Mouse (Mus musculus): ENCODE data around the gene Itpripl2. TPM values are rescaled to one million over a fixed set of nuclear protein-coding genes. Genes with fewer than 3 reads are reported as not detected.

The Itpripl2 gene
- polyA plus RNA-seq (2017; shearing (Covaris generic)): under 1 TPM; 0.63 to 0.77 TPM

DNA sequence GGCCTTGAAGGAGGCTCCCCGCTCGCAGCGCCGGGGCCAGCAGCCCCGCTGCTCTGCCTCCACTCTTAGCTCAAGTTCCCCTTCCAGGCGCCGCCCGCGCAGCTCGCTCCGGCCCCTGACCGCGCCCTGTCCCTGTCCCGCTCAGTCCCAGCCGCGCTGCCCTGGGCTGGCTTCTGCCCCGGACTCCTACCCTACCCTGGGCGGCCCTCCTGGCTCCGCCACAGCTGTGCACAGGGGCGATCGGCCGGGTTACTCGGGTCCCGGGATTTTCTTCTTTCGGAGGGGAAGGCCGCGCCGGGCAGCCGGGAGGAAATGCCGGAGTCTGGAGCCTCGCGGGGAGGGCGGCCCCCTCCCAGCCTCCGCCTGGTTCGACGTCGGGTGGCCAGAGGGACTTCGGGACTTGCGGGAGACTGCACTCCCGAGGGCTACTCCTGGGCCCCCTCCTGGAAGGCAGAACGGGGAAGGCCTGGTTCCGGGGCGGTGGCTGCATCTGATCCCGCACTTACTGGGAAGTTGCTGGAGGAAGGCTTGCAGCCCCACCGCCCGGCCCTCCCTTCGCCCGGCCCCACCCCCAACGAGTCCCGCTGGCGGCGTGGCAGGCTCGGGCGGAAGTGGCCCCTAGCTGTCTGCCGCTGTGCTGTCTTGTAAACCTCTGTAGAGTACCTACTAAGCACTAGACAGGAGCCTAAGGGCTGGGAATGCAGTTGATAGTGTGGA lies at the start of gene Itpripl2:
Gene Itpripl2 (minus strand): TSS at position 545 of the 717 bp plus-strand sequence.
- ATAC-seq: peak; percentile 89

DNA sequence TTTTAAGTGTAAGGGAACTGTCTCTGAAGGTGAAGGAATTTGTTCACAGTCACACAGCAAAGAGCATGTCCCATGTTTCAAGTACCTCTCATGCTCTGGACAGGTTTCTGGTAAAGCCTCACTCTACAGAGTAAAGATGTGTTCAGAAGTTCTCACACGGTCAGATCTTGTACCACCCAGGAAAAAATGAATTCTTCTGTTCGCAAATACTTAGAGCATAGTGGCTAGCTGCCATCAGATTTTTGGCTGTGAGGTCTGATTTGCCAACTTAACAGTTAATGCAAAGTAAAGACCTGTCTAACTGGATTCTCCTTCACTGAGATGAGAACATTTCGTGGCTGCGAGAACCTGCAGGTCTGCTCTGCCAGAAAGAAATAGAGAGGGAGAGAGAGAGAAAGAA lies 43.3 kb upstream of the Itpripl2 start:
- ATAC-seq: no peak

DNA sequence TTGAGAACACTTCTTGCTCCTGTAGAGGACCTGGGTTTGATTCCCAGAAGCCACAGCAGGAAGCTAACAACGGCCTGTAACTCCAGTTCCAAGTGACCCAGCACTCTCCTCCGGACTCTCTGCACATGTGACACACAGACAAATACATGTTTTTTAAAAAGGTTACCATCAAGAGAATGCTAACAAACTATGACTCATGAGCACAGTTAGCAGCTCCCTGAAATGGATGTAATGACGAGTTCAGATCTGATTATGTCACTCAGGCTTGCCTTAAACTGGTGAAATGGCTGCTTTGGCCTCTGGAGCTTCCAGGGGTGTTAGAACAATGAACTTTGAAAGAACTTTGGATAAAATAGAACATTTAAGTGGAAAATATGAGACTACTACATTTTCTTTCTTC lies 42.6 kb upstream of the Itpripl2 start:
- ATAC-seq: no peak

DNA sequence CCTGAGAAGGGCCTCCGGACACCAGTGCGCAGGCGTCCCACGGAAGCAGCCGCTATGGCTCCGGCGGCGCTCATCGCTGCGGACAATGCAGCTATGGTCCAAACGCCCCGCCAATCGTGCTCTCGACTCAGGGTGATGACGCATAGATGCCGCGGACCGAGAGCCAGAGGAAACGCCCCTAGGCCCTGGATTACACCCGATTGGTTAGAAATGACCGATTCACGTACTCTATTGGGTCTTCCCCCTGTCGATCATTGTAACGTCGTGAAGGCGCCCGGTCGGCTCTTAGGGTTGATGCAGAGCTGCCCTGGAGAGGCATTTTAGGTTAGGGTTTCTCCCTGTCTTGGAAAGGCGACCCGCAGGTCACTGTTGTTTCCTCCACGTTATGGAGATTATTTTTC lies 41.4 kb upstream of the Itpripl2 start, which contains the start of gene Coq7:
Gene Coq7 (minus strand): TSS at position 179 of the 401 bp plus-strand sequence.
- ATAC-seq: peak; percentile 95

DNA sequence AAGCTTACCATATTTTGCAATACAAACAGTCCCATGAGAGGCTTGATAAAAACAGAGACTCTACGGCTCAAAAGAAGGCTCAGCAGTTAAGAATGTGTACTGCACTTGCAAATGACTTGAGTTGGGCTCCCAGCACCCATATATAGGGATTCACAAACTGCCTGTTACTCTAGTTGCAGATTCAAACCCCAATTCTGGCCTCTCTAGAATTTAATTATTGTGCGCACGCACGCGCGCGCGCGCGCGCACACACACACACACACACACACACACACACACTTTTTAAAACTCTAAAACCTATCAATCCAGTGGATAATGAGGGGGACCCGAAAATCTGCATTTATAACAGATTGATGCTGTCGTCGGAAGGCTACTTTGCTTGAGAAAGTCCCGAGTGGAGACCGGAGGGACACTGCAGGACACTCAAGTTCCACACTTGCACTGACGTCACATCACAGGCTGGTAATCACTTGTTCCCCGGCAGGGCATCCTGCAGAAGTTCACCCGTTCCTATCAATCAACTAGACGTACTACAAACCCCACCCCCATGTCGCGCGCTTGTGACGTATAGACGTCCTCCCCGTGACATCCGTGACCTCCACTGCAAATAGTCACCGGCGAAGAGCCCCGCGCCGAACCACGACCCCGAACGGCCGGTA lies 40.9 kb upstream of the Itpripl2 start:
- ATAC-seq: peak; percentile 86

DNA sequence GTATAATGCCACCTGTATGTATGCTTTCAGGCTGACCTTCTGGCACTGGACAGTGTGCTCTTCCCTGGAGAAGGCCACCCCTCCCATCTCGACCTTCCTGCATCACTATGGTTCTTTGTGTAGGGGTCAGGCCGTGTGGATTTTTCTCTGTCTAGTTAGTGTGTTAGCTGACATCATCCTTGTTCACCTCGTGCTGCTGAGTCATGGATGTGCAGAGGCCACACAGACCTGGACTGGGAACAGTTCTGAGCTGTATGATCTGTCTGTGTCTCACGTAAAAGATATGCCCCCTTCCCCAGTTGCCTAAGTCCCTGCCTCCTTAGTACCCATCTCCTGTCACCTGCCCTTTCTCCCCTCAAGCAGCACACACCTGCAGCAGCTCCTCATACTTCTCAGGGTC lies 35.2 kb upstream of the Itpripl2 start:
- ATAC-seq: no peak

DNA sequence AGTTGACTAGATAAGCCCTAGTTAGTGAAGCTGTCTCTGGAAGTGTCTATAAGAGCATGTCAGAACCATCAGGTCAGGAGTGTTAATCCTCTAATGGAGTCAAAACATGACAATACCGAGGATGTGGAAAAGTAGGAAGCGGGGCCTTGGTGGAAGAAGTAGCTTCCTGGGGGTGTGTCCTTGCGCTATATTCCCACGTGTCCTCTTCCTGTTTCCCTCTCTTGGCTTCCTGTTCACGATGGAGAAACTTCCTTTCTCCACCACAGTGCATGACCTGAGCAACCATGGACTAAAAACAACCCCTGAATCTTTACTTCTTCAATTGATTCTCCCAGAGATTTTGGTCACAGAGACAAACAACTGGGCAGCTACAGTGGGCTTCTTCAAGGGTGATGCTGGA lies 30.3 kb upstream of the Itpripl2 start:
- no peak for ATAC-seq

DNA sequence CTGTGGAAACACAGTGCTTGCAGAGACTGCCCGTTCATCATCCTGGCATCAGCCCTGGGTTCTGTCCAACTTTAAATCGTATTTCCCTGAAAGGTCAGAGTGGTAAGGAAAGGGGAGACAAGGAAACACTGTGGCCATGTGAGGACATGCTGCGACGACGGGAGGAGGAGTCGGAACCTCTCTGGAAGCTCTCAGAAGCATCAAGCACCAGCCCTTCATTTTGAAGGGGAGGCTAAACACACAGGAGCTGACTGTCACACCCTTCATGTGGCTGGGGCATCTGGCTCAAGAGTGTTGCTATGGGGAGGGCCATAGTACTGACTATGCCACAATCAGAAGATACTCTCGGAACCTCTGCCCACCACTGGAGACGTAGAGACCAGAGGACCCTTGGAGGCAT lies 27.9 kb upstream of the Itpripl2 start:
- no peak for ATAC-seq

DNA sequence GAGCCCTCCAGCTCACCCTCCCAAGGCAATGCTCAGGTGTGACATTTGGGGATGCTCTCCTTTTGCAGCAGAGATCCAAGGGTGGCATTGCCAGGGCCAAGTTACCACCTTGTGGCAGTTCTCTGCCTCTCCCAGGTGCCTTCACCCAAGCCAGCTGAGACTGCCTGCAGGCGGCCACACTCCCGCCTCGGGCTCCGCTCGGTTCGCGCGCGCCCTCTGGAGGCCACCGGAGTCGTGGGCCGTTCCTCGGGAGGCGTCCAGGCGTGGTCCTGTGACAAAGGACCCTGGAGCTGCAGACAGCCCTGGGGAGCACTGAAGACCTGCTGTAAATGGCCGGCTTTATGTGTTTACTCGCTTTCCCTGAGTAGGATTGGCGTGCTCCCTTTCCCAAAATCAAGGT lies 26.9 kb upstream of the Itpripl2 start:
- peak; percentile 85 for ATAC-seq

DNA sequence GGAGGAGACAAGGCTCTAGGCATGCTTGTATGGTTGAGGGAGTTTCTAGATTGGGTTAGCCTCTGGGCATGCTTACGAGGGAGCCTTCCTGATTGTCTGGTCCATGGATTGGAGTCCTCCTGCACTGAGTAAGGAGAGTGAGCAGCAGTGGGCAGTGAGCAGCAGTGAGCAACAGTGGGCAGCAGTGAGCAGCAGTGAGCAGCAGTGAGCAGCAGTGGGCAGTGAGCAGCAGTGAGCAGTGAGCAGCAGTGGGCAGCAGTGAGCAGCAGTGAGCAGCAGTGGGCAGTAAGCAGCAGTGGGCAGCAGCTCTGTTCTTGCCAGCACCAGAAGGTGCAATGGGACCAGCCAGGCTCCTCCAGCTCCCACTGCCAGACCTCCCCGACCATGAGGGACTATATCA lies 26.0 kb upstream of the Itpripl2 start:
- ATAC-seq: no peak

DNA sequence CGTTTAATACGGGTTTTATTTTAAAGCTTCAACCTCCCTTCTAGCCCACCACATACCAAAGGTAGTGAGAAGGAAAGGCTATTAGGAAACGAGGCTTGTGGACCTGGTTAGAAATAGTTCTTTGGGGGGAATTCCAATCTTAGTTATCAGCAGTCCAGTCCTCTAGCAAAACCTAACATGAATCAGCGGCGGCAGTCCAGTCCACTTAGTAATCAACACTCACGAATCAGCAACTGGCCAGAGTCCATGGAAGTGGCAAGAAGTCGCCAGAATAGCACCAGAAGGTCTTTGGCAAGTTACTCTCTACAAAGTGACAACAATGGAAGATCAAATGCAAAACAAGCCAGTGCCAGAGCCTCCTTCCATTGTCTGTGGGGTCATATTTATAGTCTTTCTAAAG lies 16.8 kb upstream of the Itpripl2 start:
- no peak for ATAC-seq

DNA sequence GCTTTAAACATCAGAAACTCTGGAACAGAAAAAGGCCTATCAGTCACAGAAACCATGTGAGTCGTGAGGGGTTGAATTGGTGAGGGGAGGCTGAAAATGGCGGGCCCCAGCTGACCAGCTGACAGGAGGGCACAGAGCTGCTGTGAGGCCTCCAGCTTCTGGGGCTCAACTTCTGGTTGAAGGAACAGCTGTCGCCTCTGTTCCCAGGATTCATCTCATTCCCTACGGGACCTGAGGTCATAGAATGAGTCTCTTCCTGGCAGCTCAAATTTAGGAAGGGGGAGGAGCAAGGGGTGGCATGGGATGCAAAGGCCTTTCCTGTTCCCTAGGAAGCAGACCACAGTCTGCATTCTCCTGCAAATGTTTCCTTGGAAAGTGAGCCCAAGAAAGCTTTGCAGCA lies 12.1 kb upstream of the Itpripl2 start:
- ATAC-seq: no peak

DNA sequence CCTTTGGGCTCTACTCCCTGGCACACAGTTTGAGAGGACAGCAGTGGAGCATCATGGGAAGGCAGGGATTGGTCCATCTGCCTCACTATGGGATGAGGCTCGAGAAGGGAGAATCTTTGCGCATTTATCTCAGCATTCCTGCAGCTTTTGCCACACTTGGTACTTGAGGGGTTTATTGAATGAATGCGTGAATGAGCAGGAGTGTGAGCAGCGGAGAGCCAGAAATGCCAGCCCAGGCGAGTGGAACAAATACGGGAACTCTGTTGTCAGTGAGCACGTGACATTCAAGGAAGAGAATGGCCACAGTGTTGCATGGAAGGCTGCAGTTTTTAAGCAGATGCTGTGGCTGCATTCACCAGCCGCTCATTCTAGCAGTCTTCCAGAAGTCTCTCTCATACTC lies 10.6 kb upstream of the Itpripl2 start:
- no peak for ATAC-seq

DNA sequence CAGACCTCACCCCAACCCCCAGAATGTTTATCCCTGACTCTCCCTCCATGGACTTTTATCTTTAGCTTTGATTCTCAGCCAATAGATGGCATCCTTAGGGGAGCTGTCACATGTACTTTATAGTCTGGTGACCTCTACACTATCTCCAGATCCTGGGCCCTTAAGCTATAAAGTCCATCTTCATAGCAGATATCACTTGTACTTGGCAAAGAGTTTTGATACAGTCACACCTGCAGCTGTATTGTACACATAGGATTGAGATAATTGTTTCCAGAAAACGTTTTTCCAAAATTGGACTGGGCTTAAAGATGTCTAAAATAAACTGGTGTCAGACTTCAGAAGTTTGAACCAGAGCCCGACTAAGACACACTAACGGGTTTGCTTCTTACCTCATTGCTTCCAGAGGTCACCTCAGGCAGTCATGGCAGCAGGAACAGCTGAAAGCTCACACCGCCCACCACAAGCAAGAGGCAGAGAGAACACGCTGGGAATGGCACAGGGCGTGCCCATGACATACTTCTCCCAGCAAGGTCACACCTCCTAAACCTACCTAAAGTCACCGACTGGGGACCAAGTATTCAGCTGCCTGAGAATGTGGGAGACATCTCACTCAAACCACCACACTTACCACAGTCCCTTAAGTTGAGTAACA lies 8.1 kb upstream of the Itpripl2 start:
- no peak for ATAC-seq

DNA sequence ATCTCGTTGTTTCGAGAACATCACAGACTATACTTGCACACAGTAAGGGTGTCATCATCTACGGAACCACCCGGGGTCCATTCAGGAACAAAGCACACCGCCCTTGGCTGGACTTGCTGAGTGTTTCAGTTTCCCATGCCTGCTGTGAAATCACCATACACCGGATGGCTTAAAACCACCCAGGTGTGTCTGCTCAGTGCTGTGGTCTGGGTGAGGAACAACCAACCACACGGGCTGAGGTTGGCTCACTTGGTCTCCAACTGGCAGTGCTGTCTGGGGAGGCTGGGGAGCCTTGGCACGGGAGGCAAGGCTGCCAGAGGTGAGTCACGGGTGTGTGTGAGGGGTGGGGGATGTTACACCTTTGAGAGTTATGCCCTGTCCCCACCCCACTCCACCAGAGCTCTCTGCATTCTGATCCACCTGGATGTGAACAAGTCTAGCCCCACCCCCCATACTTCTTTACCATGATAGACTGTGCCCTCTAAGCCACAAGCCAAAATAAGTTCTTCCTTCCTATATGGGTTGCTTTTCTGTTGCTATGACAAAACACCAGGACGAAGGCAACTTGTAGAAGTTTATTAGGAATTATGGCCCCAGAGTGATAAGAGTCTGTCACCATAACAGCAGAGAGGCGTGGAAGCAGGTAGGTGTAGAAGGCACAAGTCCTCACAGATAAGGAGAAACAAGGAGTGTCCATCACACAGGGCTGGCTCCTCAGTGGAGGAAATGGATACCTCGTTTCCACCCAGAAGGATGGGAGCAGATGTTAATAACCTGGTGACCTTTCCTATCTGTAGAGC lies 7.4 kb upstream of the Itpripl2 start:
- no peak for ATAC-seq

DNA sequence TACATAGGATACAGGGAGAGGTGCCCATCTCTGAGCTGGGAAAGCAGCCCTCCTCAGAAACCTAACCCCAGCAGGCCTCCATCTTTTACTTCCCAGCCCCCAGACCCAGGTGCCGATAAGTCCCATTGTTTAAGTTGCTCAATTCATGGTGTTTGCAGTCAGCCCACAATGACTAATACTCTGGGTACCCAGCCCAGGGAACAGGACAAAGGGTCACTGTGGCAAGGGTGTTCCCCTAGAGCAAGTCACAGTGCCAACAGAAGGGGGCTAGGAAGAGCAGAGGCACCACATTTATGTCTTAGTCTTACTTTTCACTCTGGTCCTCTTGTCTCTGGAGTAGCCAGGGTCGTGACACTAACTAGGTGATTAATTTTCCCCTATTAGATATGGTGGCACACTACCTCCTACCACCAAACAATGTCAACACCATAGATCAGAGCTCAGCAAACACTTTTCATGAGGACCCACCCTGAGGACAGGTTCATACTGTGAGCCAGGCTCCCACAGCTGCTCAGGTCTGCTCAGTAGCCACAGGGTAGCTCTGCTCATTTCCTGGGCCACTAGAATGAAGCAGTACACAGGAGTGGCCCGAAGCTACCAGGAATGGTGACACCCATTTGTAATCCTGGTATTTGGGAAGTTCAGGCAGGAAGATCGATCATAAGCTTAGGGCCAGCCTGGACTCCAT lies 3.3 kb upstream of the Itpripl2 start:
- ATAC-seq: no peak

DNA sequence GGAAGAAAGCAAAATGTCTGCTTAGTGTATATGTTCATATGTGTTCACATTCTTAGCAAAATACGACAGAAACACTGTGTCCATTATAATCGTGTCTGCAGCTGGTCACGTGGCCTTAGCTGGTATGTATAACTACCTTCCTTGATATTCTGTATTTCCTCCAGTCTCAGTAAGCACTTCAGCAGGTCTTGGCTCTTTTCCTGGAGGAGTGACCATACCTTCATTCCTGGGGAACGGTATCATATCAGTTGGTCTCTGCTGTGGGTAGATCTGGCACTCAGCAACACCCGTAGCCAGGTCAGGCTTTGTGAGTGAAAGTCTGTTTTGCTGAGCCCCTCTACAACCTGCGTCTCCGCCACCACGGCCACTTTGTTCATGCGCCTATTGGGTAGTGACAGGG lies 2.1 kb upstream of the Itpripl2 start:
- no peak for ATAC-seq

DNA sequence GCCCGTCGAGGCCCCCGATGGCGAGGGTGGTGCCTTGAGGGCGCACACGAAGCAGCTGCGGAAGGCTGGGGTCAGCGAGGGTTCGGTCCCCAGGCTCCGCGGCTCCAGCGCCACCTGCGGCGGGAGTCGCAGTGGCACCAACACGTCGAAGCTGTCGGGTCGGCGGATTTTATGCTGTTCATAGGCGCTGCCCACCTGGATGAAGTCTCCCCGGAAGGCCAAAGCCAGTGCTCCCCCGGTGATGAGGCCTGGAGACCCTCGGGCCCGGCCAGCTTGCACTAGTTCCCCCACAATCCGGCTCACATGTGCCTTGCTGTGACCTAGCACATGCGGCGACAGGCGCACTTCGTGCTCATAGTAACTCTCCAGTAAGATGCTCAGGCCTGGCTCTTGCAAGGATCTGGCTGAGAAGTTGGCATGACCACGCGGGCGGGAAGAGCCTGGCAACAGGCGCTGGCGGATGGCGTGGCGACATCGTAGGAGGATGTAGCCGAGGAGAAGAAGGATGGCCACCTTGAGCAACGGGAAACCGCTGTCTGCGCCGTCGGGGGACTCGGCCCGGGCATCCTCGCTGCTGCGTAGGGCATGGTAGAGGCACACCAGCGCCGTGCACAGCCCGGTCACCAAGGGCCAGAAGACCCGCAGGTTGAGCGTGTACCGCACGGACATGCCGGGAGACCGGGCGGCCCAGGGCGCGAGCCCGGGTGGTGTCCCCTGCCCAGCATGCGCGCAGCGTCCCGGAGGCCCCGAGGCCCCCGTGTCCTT lies 927 bp downstream of the Itpripl2 start:
- ATAC-seq: no peak

DNA sequence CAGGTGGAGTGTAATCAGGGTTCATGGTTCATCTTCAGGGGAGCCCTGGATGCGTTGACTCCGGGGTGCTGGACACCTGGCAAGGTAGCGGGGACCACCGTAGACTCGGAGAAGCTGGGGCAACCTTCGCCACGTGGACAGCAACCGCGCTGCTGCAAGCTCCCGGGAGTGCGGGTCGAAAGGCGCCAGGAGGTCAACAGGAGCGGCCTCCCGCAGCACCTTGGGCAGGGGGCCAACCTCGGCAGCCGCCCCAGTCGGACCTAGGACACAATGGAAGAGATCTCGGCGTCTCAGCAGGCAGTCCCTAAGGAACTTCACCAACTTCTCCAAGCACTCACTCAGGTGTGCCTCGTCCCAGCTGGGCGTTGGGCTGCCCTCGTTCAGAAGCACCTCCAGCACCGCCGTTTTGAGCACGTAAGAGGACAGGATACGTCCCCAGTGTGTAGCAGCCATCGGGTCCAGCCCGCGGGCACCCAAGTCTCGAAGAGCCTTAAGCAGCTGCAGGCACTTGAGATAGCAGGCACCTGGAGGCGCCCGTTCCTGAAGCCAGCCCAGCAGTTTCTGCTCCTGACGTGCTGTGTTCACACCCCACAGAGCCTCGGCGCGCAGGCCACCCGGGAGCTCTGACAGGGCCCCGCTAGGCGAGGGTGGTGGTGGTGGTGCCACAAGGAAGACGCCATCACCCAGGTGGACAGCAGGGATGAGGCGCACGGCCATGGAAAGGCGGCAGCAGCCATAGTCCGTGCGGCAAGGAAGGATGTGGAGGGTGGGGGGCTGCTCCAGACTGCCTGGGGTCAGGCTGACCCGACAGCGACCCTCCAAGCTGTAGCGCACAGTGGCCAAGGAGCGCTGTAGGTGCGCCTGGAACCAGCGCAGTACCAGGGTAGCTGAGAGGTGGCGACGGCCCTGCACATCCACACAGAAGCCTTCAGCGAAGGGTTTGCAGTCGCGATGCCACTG lies 1.8 kb downstream of the Itpripl2 start:
- no peak for ATAC-seq

DNA sequence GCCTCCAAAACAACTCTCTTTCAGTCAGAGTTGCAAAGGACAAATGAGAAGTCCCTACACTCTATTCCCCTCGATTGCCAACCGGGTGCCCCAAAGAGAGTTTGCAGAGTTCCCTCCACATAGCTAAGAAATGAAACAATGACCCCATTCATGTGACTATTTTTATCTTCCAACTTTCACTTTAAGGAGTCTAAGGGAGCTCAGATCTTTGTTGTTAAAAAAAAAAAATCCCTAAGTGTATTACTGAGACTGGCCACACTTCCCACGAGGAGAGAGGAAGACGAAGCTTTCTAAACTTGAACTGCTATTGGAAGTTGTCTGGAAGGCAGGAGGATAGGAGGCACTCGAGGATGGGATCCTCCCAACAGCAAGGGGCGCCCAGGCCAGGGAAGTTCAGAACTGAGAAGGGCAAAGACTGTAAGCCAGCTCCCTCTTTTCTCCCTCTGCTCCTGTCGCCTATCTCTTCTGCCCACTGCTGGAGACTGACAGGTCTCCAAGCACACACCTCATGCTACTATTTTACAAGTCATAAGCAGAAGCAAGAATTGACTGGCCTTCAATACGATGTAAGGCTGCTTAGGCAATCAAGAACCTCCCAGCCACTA lies 3.6 kb downstream of the Itpripl2 start:
- no peak for ATAC-seq
